Mouse (Mus musculus) cortical plate, adult 2 months (tissue): Measurements from ENCODE around the gene Unc5a.

Experiments
- CTCF ChIP-seq: fragments of 200-500 bp; IDR thresholded peaks from 2 replicates; pipeline ENCODE4 v1.5.1; 2011; ENCODE audit warnings: mild to moderate bottlenecking, control low read depth, low read length; ENCODE audit not compliant: insufficient read depth; ENCODE audit errors: extremely low read depth
- POLR2A ChIP-seq: fragments of 200-500 bp; IDR thresholded peaks from 2 replicates; pipeline ENCODE4 v1.6.1; 2011; ENCODE audit warnings: mild to moderate bottlenecking, low read length, control low read depth; ENCODE audit not compliant: insufficient read depth; ENCODE audit errors: extremely low read depth

- TF ChIP-seq CTCF (no peak), POLR2A (no peak)
These were observed 75.0 kb downstream of the Unc5a start for GRCm38 (mm10) chr13:55024215-55024614.
